Comparison of ENCODE assay signal across 17 mouse cellular contexts in the genomic region with DNA sequence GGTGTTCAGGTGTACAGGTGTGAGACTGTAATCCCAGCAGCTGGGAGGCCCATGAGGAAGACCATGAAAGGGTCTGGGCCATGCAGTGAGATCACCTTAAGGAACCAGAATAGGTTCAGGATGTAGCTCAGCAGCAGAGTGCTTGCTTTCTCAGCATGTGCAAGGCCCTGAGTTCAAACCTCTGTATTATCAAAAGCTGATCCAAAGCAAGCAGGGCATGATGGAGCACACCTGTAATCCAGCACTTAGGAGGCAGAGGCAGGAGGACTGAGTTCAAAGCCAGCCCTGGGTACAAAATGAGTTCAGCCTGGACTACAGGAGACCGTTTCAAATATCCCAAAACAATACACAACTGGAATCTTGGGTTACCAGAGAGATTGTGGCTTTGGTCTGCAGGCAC. TPM values are rescaled to one million over a fixed set of nuclear protein-coding genes. Genes with fewer than 3 reads are reported as not detected.
DNase-seq lines count a peak whose midpoint lies in the region; ATAC-seq and TF ChIP-seq lines count a peak whose summit lies in the region.
"Had no signal": no experiment of that assay in that cellular context is flagged by ENCODE, and none has a peak within 500 bp of the region (broad histone marks: within the 10 kb centered on the region; RNA-seq: fewer than 3 reads in every experiment).

No protein-coding gene starts in this region.

- H3K36me3 ChIP-seq in forebrain, embryonic 11.5 days (ENCODE audit: control insufficient read depth, insufficient read depth, low read length) = no peaks in the 10 kb centered on the region; the same call in 1 of the 2 replicates
- no peaks in the 10 kb centered on the region for H3K36me3 ChIP-seq in forebrain, embryonic 15.5 days
- peaks cover 36% of the 10 kb centered on the region for H3K36me3 ChIP-seq in midbrain, embryonic 12.5 days
- peaks cover 8% of the 10 kb centered on the region for H3K36me3 ChIP-seq in midbrain, embryonic 16.5 days (ENCODE audit: control insufficient read depth, insufficient read depth, low read length)
- peaks cover 8% of the 10 kb centered on the region for H3K36me3 ChIP-seq in forebrain, embryonic 14.5 days (ENCODE audit: control insufficient read depth, insufficient read depth, low read length)
- no peaks in the 10 kb centered on the region for H3K36me3 ChIP-seq in heart, embryonic 10.5 days
- H3K36me3 ChIP-seq: embryonic facial prominence, embryonic 12.5 days; heart, embryonic 13.5 days; midbrain, embryonic 15.5 days had no signal

- no peak overlapping the region for H3K27ac ChIP-seq in forebrain, embryonic 11.5 days (ENCODE audit: low read depth, low read length)
- H3K27ac ChIP-seq in forebrain, embryonic 15.5 days (replicated peaks) = no peak overlapping the region
- 0 out of 2 replicates have a peak overlapping the region, but pooled peaks have one; percentile 17 for H3K27ac ChIP-seq in midbrain, embryonic 12.5 days (replicated peaks)
- H3K27ac ChIP-seq in midbrain, embryonic 16.5 days (ENCODE audit: low read length) = no peak overlapping the region
- no peak overlapping the region for H3K27ac ChIP-seq in forebrain, embryonic 14.5 days (ENCODE audit: low read depth, low read length)
- no peak overlapping the region for H3K27ac ChIP-seq in gastrocnemius, adult 2 months
- no peak overlapping the region for H3K27ac ChIP-seq in heart, embryonic 10.5 days
- H3K27ac ChIP-seq: embryonic facial prominence, embryonic 12.5 days; heart, embryonic 13.5 days; midbrain, embryonic 15.5 days had no signal

- WGBS in forebrain, embryonic 11.5 days = 82% methylated on average over 1 of the region's 1 CpGs
- 74% methylated on average over 1 of the region's 1 CpGs for WGBS in forebrain, embryonic 15.5 days
- 91% methylated on average over 1 of the region's 1 CpGs for WGBS in midbrain, embryonic 12.5 days
- WGBS in midbrain, embryonic 16.5 days = 50% methylated on average over 1 of the region's 1 CpGs
- 75% methylated on average over 1 of the region's 1 CpGs for whole genome bisulfite sequencing in forebrain, embryonic 14.5 days
- WGBS in heart, embryonic 10.5 days = 91% methylated on average over 1 of the region's 1 CpGs

- no peak overlapping the region for H3K4me2 ChIP-seq in forebrain, embryonic 11.5 days (ENCODE audit: low read depth, low read length, severe bottlenecking)
- H3K4me2 ChIP-seq in forebrain, embryonic 15.5 days (replicated peaks) = no peak overlapping the region
- H3K4me2 ChIP-seq in midbrain, embryonic 12.5 days (replicated peaks) = no peak overlapping the region
- H3K4me2 ChIP-seq in midbrain, embryonic 16.5 days (ENCODE audit: low read length) = no peak overlapping the region
- H3K4me2 ChIP-seq in forebrain, embryonic 14.5 days (ENCODE audit: low read length) = no peak overlapping the region
- H3K4me2 ChIP-seq: embryonic facial prominence, embryonic 12.5 days; heart, embryonic 13.5 days; midbrain, embryonic 15.5 days had no signal

- intact Hi-C loops in gastrocnemius, adult 2 months (cut with DNase I) = no loop called here

- no peaks in the 10 kb centered on the region for H3K27me3 ChIP-seq in forebrain, embryonic 11.5 days (ENCODE audit: control insufficient read depth, insufficient read depth, low read length)
- H3K27me3 ChIP-seq in forebrain, embryonic 15.5 days = no peaks in the 10 kb centered on the region
- no peaks in the 10 kb centered on the region for H3K27me3 ChIP-seq in midbrain, embryonic 12.5 days
- no peaks in the 10 kb centered on the region for H3K27me3 ChIP-seq in midbrain, embryonic 16.5 days (ENCODE audit: control insufficient read depth, insufficient read depth, low read depth, low read length)
- H3K27me3 ChIP-seq in forebrain, embryonic 14.5 days (replicated peaks; ENCODE audit: control insufficient read depth, insufficient read depth, low read length) = no peaks in the 10 kb centered on the region
- peaks cover 33% of the 10 kb centered on the region; the same call in 1 of the 2 replicates for H3K27me3 ChIP-seq in heart, embryonic 10.5 days (ENCODE audit: insufficient read depth, poor library complexity, severe bottlenecking)
- H3K27me3 ChIP-seq: midbrain, embryonic 15.5 days had no signal

- no peak for TF ChIP-seq CTCF in gastrocnemius, adult 2 months (IDR thresholded peaks at IDR 0.05)

- DNase-seq in forebrain, embryonic 11.5 days (ENCODE audit: low spot score) = no peak
- no peak for DNase-seq in forebrain, embryonic 14.5 days (ENCODE audit: low spot score)
- DNase-seq in gastrocnemius, adult 2 months = no peak
- DNase-seq in cerebellum, postnatal 4 days (ENCODE audit: low spot score in 2 of 2) = no peak
- no peak for DNase-seq in heart, embryonic 10.5 days (ENCODE audit: low spot score)
- DNase-seq: cerebellum, adult 11-12 months; gastrocnemius, postnatal 25 days; layer of hippocampus, adult 9-11 months had no signal

- H3K4me1 ChIP-seq in forebrain, embryonic 11.5 days (replicated peaks; ENCODE audit: control insufficient read depth, insufficient read depth, low read length) = no peaks in the 10 kb centered on the region
- H3K4me1 ChIP-seq in forebrain, embryonic 15.5 days = no peaks in the 10 kb centered on the region
- H3K4me1 ChIP-seq in midbrain, embryonic 12.5 days = 0 out of 2 replicates have a peak, but pooled peaks cover under 1% of the 10 kb centered on the region
- H3K4me1 ChIP-seq in midbrain, embryonic 16.5 days (ENCODE audit: control insufficient read depth, insufficient read depth, low read length) = no peaks in the 10 kb centered on the region
- no peaks in the 10 kb centered on the region for H3K4me1 ChIP-seq in forebrain, embryonic 14.5 days (ENCODE audit: control insufficient read depth, insufficient read depth, low read length)
- H3K4me1 ChIP-seq in heart, embryonic 10.5 days = no peaks in the 10 kb centered on the region
- H3K4me1 ChIP-seq: embryonic facial prominence, embryonic 12.5 days; heart, embryonic 13.5 days had no signal

- H3K4me3 ChIP-seq in forebrain, embryonic 11.5 days (ENCODE audit: low read depth, low read length) = no peak overlapping the region
- H3K4me3 ChIP-seq in forebrain, embryonic 15.5 days = no peak overlapping the region
- no peak overlapping the region for H3K4me3 ChIP-seq in midbrain, embryonic 12.5 days
- no peak overlapping the region for H3K4me3 ChIP-seq in midbrain, embryonic 16.5 days (ENCODE audit: low read depth, low read length)
- no peak overlapping the region for H3K4me3 ChIP-seq in forebrain, embryonic 14.5 days (ENCODE audit: low read depth, low read length)
- no peak overlapping the region for H3K4me3 ChIP-seq in gastrocnemius, adult 2 months
- H3K4me3 ChIP-seq in heart, embryonic 10.5 days = no peak overlapping the region
- H3K4me3 ChIP-seq: embryonic facial prominence, embryonic 12.5 days; heart, embryonic 13.5 days; midbrain, embryonic 15.5 days had no signal

- 0 out of 2 replicates have a peak, but pooled peaks have one; percentile 10 for ATAC-seq in forebrain, embryonic 11.5 days (replicated peaks; ENCODE audit: low FRiP score)
- ATAC-seq in forebrain, embryonic 15.5 days (replicated peaks) = no peak
- 0 out of 2 replicates have a peak, but pooled peaks have one; percentile 2 for ATAC-seq in midbrain, embryonic 12.5 days (ENCODE audit: low FRiP score, low read depth)
- no peak for ATAC-seq in midbrain, embryonic 16.5 days
- ATAC-seq in forebrain, embryonic 14.5 days = peak; percentile 29; the same call in 1 of the 2 replicates
- ATAC-seq: inflammation-experienced regulatory T-cells, adult 6 months; lung, postnatal 0 days; midbrain, embryonic 15.5 days had no signal

- H3K9me3 ChIP-seq in forebrain, embryonic 11.5 days (ENCODE audit: control insufficient read depth, low read length) = no peaks in the 10 kb centered on the region
- no peaks in the 10 kb centered on the region for H3K9me3 ChIP-seq in forebrain, embryonic 15.5 days
- H3K9me3 ChIP-seq in midbrain, embryonic 12.5 days = no peaks in the 10 kb centered on the region
- H3K9me3 ChIP-seq in midbrain, embryonic 16.5 days (replicated peaks; ENCODE audit: control insufficient read depth, low read length, poor library complexity, severe bottlenecking) = no peaks in the 10 kb centered on the region
- no peaks in the 10 kb centered on the region for H3K9me3 ChIP-seq in forebrain, embryonic 14.5 days (replicated peaks; ENCODE audit: control insufficient read depth, low read length)
- H3K9me3 ChIP-seq in heart, embryonic 10.5 days = 0 out of 2 replicates have a peak, but pooled peaks cover 2% of the 10 kb centered on the region
- H3K9me3 ChIP-seq: heart, embryonic 13.5 days; midbrain, embryonic 15.5 days had no signal

- H3K9ac ChIP-seq in forebrain, embryonic 11.5 days (ENCODE audit: low read length) = no peak overlapping the region
- H3K9ac ChIP-seq in forebrain, embryonic 15.5 days (replicated peaks) = no peak overlapping the region
- H3K9ac ChIP-seq in midbrain, embryonic 12.5 days (replicated peaks) = no peak overlapping the region
- no peak overlapping the region for H3K9ac ChIP-seq in midbrain, embryonic 16.5 days (ENCODE audit: low read depth, low read length)
- H3K9ac ChIP-seq in forebrain, embryonic 14.5 days (ENCODE audit: low read length) = no peak overlapping the region
- H3K9ac ChIP-seq: embryonic facial prominence, embryonic 12.5 days; heart, embryonic 13.5 days; midbrain, embryonic 15.5 days had no signal

RNA-seq across cellular contexts. Expression of a gene that starts 9.1 kb away (rescaled TPM):
- polyA plus RNA-seq in forebrain, embryonic 11.5 days (2014; fragmentation: Nextera tagmentation; extraction: Ambion mirVana) = 19.1 and 25.1 TPM in 2 replicates
- polyA plus RNA-seq in forebrain, embryonic 15.5 days (2015; fragmentation: Nextera tagmentation; extraction: Ambion mirVana) = 37.8 and 40.6 TPM in 2 replicates
- polyA plus RNA-seq in midbrain, embryonic 12.5 days (2016; fragmentation: Nextera tagmentation; extraction: Ambion mirVana) = 26.3 and 27.1 TPM in 2 replicates
- 52.0 and 52.1 TPM in 2 replicates for polyA plus RNA-seq in midbrain, embryonic 16.5 days (2015; fragmentation: Nextera tagmentation; extraction: Ambion mirVana)
- 35.4 and 40.8 TPM in 2 replicates for polyA plus RNA-seq in forebrain, embryonic 14.5 days (2014; fragmentation: Nextera tagmentation; extraction: Ambion mirVana)
- not detected for total RNA-seq in gastrocnemius, adult 2 months (2021)
- 0.14 and 0.80 TPM in 2 replicates for polyA plus RNA-seq in heart, embryonic 10.5 days (2016; fragmentation: Nextera tagmentation; extraction: Ambion mirVana)
- total RNA-seq: liver, adult 2 months had no signal
- polyA plus RNA-seq: inflammation-experienced regulatory T-cells, adult 6 months; liver, adult 2 months had no signal

Comparison
In these comparisons a context has a peak if more than half of its experiments do, and no peak if none do; other contexts are left out.
1. ATAC-seq: peak in forebrain, embryonic 11.5 days (single experiment), midbrain, embryonic 12.5 days (single experiment) and forebrain, embryonic 14.5 days (single experiment); none in forebrain, embryonic 15.5 days (single experiment) and midbrain, embryonic 16.5 days (single experiment).
2. RNA of a gene that starts 9.1 kb away (polyA plus RNA-seq): 52.0 to 52.1 TPM in midbrain, embryonic 16.5 days, 37.8 to 40.6 TPM in forebrain, embryonic 15.5 days, 35.4 to 40.8 TPM in forebrain, embryonic 14.5 days, 26.3 to 27.1 TPM in midbrain, embryonic 12.5 days and 19.1 to 25.1 TPM in forebrain, embryonic 11.5 days; 0.14 to 0.80 TPM in heart, embryonic 10.5 days; every median in the first group is over 10 times any median in the second.